Mouse (Mus musculus) megakaryocyte-erythroid progenitor cell, adult 5-6 weeks (primary cell): ENCODE measurements around the gene Espl1. TPM values are rescaled to one million over a fixed set of nuclear protein-coding genes. Genes with fewer than 3 reads are reported as not detected.

ENCODE experiments used
- ATAC-seq: replicated peaks from 2 replicates; pipeline ENCODE4 v1.8.0; 2016; ENCODE audit warnings: mild to moderate bottlenecking, inconsistent platforms; ENCODE audit not compliant: severe bottlenecking, poor library complexity, low FRiP score, low TSS enrichment
- total RNA-seq, 2 experiments: library from RNA; stranded (forward) in 1 of 2; stranded (reverse) in 1 of 2; fragments of 200-1000, 215-1000 nt in 1 of 2; fragments of >200 nt in 1 of 2; fragmentation: Nextera tagmentation in 1 of 2; gene quantifications; 2 replicates each; pipeline ENCODE4 v1.2.3; 2014 to 2017

Espl1 gene
- 54.5 and 68.3 TPM in 2 replicates for total RNA-seq (2014; fragmentation: Nextera tagmentation)
- total RNA-seq (2017) = 16.6 and 40.6 TPM in 2 replicates

DNA sequence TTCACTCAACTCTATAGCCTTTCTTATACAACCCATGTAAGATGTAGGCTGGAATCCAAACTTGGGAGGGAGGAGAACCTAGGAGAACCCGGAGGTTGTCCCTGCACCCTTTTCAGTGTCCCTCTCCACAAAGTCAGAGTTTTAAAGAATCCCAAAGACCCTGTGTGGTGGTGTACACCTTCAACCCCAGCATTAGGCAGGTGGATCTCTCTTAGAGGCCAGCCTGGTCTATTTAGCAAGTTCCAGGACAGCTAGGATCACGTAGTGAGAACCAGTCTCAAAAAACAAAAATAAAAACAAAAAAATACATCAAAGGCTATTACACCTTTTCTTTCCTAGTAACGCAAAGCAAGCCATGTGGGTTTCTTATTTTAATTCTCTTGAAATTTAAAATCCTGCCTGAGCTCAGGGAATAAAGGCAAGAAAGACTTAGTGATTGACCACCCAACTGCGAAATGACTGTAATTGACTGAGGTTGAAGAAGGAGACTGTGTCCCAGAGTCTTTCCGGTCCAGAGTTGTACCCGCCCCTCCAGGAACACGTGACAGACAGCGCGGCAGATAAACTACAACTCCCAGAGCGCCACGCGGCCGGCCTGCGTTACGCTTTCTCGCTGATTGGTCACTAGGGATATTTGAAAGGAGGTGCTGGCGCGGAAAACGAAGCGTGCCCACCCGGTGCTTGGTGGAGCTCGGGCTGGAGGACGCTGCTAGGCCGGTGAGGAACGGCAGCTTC lies at the start of gene Espl1:
Gene Espl1 (plus strand): TSS at position 634 of the 735 bp plus-strand sequence.
- ATAC-seq = peak; percentile 100

DNA sequence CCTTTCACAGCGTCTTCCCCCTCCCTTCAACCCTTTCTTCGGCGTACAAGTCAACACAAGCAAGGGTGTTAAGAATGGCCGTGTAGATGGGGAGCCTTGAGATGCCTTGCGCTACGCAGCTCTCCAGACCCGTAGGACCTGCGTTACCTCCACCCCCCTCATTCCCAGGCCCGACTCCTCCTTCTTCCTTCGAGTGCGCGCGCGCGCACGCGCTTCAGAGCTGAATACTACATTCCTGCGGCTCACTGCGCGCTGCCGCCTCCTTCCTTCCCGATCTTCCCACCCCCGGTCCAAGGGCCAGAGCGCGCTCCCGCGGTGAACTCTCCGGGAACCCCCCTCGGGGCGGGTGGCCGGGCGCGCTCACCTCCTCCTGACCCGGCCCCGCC lies 49.2 kb upstream of the Espl1 start:
- 0 out of 2 replicates have a peak, but pooled peaks have one; percentile 14 for ATAC-seq

DNA sequence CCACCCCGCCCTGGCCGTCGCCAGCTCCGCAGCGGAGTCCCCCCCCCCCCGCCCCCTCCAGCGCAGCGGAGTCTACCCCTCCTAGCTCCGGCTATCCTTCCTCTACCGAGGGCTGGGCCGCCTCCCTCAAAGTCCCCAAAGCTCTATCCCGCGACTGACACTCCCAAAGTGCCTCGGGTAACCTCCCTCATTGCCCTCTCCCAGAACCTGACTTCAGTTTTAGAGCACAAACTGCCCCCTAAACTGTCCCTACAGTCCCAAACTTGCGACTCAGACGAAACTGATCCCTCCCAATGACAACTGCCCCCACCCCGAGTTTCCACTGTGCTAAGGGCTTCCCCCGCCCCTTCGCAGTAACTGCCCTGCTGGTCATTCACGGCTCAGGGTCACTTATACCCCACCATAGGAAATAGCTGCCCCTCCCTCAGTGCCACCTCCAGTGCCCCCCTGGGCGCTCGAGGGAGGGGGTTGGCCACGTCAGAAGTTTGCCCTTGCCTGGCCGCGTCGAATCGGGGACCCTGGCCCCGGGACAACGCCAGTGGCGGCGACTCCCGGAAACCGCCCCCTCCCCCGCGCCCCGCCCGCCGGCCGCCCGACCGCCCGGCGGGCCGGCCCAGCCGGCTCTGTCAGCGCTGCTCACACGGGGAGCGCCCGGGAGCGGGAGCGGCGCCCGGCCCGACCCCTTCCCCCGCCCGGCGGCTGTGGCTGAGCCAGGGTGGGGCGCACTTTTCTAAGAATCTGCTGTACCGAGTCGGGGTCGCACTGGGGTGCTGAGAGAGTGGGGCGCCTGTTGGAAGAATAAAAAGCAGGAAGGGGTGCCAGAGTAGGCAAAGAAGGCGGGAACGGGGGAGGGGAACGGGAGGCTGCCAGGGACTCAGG lies 48.6 kb upstream of the Espl1 start:
- no peak for ATAC-seq

DNA sequence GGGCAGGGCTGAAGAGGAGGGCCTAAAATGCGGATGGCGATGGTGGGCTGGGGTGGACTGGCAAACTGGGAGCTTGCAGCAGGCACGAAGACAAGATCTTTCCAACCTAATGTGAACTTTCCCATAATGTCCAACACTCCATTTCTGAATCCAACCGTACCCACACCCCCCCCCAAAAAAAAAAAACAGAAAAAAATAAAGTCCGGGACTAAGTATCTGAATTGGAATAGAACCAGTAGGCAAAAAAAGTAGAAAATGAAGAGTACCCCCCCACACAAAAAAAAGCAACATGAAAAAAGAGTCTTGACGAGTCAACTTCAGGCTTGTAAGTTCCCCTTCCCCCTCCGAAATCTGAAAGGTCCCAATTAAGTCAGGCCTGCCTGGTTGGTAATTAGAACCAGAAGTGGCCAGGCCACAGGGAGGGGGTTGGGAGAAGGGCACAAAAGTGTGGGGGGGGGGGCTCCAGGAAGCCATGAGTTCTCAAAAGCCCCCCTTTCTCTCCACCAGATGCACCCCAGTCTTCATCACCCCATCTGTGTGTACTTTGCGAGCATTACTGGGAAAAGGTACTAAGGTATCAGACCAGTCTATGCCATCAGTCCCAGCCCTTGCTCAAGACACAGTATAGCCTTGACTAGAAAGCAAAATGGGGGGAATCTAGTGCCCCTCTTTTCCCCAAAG lies 47.8 kb upstream of the Espl1 start:
- ATAC-seq = no peak

DNA sequence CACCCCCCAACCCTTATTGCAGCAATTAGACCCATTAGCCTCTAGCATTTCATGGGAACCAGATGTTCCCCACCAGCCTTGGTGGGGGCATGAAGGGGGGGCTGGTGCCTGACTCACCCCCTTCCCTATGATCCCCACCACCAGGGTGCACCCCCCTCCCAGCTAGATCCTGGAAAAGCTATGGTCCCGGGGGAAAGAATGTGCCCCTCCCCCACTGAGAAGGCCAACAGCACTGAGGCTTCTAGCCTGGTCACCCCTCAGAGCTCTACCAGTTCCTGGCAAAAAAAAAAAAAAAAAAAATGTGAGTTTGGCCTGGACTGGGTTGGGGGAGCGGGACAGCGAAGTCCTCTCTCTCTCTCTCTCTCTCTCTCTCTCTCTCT lies 47.3 kb upstream of the Espl1 start:
- ATAC-seq = no peak

DNA sequence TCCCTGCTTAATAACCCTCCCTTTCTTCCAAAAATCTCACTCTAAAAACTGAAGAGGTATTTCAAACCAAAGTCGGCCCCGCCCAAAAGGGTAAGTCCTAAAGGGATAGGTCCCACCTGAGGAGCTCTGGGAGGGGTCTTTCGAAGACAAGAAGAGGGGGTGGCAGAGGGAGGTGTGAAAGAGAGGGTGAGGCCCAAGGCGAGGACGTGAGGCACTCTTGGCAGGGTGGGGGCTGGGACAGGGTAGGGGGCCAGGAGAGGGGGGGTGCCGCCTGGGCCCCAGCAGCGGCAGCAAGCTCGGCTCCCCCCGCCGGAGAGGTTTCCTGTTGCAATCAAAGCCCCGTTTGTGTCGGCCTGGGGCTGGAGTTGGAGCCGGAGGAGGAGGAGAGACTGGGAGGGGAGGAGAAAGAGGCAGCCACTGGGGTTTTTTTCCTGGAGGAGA lies 46.8 kb upstream of the Espl1 start:
- no peak for ATAC-seq

DNA sequence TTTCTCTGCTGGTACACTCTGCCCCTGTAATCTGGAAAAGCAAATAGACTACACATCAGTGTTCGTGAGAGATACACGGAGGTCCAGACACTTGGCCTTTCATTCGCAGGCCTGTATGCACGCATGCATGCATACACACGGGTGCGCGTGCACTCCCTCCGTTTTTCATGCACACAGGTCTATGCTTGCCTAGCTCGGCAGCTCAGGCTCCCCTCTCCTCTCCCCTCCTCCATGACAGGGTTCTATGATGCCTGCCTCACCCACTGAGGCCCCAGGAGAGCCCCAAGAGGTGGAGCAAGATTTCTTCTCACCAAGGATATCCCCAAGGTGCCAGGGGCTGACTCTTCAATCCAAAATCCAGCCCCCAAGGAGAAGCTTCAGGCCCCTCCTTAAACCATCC lies 46.1 kb upstream of the Espl1 start:
- ATAC-seq = no peak

DNA sequence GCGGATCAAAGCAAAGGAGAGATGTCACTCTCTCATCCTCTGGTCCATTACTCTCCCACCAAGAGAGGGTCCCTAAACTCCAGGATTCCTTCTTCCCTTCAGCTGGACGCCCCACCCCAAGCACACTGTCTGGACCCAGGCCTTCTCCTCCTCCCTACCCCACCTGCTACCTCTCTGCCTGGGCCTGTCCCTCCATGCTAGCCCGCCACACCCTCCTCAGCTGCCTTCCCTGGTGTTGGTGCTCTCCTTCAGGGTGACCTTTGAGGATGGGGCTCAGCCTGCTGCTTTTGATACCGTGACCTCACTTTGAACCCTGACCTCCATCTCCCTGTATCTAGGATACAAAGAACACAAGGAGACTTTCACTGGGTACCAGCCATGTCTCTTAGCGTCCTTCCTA lies 45.5 kb upstream of the Espl1 start:
- ATAC-seq = no peak

DNA sequence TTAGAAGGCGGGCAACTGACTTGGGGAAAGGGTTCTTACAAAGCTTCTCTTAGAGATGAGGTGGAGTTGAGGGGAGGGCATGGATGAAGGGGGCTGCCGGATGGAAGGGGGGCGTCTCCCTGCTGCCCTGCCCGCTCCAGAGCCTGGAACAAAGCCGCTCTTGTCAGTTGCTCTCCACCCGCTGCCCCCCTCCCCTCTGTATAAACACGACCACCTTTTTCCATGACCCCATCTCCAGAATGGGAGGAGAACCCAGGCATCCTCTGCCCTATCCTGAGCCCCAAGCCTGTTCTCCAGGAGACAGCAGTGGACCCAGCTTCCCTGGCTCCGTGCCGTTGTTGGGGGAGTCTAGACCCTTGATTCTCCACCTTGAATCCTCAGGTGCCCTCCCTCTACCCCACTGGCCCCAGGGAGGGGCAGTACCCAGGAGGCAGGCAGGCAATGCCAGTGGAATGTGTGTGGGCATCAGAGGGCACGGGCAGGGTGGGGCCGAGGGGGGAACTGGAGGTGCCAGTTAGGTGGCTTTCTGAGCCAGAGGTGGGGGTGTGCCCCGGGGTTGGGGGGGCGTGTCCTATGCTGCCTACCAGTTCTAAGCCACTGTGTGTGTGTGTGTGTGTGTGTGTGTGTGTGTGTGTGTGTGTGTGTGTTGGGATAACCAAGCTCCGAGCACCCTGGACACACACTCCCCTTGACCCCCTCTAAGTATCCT lies 40.4 kb upstream of the Espl1 start:
- ATAC-seq = no peak

DNA sequence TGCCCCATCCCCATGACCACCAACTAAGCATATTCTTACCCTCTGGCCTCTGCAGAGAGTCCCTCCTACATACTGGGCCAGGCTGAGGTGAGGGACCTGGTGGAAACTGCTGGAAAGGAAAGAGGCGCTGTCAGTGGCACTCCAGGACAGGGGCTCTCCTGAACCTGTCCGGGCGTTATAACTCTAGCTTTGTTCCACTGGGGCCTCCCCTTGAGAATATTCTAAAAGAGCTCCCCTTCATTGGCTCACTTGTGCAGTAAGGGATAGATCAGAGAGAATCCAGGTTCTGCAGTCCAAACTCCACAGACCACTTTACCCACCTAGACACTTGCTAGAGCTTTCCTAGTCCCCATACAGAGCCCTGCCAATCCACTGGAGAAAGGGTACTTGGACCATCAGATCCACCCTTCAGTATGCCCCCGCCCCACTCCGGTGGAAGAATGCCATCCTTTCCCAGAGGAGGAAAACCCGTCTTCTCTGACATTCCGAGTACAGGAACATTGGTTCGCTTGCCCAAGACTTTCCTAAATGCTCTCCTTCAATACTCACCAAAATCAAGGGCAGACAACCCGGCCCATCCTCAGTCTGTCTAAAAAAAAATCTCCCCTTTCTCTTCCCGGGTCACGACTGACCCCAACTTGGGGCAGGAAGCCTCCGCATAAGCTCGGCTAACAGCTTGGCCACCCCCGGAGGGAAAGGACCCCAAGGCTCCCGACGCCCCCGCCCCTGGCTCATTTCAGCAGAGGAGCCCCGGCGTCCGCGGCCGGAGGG lies 39.5 kb upstream of the Espl1 start:
- no peak for ATAC-seq

DNA sequence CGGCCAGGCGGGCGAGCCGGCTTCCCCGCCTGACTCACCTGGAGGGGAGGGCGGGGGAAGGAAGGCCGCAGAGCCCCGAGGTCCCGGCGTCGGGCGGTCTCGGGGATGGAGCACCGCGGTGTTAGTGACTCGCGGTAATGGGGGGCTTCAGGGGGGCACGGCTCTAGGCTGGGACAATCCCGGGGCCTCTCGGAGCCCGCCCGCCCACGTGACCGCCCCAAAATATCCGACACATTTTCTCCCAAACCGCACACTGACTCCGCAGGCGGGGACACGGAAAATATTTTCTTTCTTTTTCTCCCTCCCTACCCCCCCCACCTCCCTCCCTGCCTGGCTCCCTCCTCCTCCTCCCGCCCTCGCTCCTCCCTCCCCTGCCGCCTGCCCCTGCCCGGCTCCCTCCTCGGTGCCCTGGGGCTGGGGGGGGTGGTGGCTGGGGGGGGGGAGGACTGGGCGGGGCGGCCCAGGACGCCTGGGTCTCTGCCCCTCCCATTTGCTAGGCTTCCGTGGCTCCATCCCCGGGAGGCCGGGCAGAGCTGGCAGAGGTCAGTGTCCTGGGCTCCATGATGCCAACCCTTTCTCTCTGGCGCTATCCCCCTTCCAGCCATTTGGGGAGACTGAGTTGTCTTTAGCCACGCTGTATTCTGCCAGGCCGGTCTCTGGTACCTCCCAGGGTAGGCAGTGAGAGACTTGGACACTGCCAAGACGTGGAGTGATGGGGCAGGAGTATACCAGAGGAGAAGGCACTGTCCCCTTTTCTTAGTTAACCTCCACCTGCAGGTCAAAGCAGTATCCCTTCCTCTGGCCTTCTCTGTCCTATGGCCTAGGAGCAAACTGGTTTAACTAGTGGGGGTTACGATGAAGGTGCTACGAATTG lies 38.6 kb upstream of the Espl1 start, which contains the start of gene Rarg:
Gene Rarg (minus strand): TSS at position 316 of the 874 bp plus-strand sequence.
- 0 out of 2 replicates have a peak, but pooled peaks have one; percentile 8 for ATAC-seq

DNA sequence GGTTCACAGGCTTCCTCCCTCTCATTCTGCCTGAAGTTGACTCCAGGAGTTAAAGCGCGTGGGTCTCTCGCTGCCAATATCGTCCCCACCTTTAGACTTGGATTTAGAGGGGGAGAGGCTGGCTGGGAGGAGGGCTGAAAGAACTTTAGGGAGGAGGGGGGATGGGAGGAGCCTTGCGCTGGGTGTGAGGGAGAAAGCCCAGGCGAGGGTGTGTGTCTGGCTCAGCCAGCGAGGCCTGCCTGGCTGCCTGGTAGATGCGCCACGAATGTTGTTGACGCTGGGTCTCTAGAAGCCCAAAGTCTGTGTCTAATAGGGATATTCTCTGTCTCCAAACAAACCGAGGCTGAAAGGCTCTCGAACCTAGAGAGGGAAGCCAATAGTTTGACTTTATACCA lies 38.0 kb upstream of the Espl1 start:
- ATAC-seq = no peak

DNA sequence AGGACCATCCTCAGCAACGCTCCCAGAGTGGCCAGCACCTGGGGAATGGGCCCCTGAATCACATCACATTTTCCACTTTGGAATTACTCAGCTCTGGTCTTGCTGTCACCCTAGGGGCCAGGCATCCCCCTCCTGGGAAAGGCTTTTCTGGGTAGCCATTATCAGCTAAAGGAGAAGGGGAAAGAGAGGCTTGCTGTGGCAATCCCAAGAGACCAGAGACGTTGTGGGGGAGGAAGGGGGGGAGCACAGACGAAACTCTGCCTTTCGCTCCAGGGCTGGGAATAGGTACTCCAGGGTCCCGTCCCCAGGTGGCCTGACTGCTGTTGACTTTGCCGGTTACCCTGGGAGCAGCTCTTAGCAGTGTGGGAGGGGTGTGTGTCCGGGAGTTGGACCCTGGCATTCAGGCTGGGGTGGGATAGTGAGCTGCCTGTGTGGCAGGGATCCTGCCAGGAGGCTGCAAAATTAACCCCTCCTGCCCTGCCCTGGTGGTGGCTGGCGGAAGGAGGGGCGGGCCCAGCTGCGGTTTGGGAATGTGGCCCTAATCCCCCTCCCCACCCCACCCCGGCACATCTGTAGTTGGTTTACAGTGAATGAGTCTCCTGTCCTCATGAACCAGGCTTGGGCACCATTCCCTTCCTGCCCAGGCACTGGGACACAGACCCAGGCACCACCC lies 37.3 kb upstream of the Espl1 start:
- ATAC-seq = no peak

DNA sequence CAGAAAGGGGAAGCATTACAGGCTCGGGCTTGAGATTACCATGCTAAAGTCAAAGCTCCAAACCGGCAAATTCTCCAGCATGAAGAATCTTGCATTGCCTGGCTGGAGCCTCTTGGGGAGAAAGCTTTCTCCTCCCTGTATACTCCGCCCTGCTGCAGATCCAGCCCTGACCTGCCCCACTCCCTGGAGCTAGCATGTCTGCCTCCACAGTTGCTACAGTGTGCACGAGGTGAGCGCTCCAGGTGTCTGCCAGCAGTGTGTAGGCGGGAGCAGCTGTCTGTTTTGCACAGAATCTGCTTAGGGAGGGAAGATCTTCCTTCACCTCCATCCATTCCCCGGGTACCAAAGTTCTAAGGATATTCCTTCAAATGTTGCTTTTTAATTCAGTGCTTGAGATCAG lies 33.5 kb upstream of the Espl1 start:
- ATAC-seq = no peak

DNA sequence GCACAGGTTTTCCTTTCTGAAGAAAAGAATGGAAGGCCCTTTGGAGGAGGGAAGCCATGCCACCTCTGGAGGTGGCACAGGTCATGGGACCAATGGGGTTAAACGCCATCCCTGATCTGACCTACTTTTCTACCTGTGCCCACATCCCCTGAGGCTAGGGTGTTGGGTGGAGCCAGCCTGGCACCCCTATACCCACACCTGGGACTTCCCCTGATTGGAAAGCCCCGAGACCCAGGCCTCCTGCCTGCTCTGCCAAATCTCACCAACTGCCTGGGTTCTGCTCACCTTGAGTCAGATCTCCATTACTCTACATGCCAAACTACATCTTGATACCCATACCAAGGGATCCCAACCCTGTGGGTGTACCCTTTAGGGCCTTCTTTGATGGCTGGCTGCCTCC lies 33.0 kb upstream of the Espl1 start:
- no peak for ATAC-seq

DNA sequence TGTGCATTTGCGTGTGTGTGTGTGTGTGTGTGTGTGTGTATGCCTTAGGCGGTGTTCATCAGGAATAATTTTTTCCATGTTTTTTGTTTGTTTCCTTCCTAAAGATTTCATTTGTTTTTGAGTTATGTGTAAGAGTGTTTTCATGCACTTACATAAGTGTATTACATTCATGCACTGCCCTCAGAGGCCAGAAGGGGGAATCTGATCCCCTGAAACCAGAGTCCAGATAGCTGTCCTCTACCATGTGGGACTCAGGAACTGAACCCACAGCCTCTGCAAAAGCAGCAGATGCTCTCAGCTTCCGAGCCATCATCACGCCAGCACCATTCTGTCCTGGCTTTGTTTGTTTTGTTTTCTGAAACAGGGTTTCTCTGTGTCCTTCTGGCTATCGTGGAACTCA lies 30.5 kb upstream of the Espl1 start:
- 0 out of 2 replicates have a peak, but pooled peaks have one; percentile 54 for ATAC-seq

DNA sequence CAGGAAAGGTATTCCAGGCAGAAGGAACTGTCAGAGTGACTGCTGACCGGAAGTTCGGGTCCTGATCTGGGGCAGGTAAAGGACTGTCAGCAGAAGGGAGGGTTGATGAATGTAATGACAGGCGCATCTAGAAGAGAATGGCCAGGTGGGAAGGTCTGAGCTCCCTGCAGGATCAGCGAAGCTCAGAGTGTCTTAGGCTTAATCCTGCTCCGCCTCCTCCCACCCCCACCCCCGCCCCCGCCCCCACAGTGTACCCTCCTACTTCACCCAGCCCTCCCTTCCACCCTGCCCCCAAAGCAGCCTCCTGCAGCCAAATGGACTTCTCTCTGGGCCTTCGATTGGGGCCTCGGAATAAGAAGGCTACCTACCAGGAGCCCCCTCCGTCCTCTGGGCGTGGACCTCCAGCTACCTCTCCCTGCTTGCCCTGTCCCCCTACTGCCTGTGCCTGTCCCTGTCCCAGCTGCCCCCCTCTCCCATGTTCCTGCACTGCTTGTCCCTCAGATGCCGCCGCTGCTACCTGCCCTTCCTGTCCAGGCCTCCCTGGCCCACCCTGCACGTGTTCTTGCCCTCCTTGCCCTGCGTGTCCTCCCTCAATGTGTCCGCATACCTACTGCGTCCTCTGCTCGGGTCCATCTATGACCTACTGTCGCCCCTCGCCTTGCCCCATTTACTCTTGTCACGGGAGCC lies 25.6 kb upstream of the Espl1 start, which contains the start of gene Gm9918:
Gene Gm9918 (plus strand): TSS at position 290 of the 687 bp plus-strand sequence.
- no peak for ATAC-seq
